Mouse (Mus musculus): ENCODE data around the gene Wdr18. TPM values are rescaled to one million over a fixed set of nuclear protein-coding genes. Genes with fewer than 3 reads are reported as not detected.

Gene Wdr18
- polyA plus RNA-seq, 1 experiment from 2014 or later = 97.6 TPM

DNA sequence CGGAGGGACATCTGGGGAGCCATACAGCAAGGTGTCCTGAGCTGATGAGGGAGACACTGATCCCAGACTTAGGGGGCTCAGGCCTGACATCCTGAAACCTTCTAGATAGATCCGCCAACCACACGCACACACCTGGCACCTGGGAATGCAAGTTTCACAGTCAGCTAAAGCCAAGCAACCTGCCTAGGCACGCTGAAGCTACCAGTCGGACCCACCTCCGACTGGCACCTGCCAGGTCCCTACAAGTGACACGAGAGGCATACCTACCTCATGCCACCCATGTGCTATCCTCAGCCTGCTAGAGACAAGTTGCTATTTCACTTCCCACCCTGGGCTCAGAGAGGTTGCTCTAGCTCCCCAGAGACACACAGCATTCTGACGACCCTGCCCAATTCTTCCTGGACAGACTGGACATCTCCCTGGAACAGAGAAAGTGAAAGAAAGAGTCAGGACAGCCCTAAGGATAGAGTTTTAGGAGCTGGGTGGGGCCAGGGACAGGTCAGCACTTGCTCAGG, 29.4 kb downstream of the Wdr18 start:
- Histone ChIP-seq H3K27me3 (ENCODE audit: control insufficient read depth, insufficient read depth, low read length) (no peaks in the 10 kb centered on the region), H3K36me3 (ENCODE audit: control insufficient read depth, insufficient read depth, low read length) (peaks cover 33% of the 10 kb centered on the region), H3K4me3 (ENCODE audit: low read depth, low read length) (peak overlapping the region; percentile 77), H3K4me2 (peak overlapping the region; percentile 81), H3K9ac (ENCODE audit: low read depth, low read length) (peak overlapping the region; percentile 96), H3K9me3 (replicated peaks; ENCODE audit: control insufficient read depth, low read length) (no peaks in the 10 kb centered on the region), H3K27ac (ENCODE audit: low read depth, low read length) (peak overlapping the region; percentile 96), H3K4me1 (ENCODE audit: control insufficient read depth, insufficient read depth, low read length) (peaks cover 34% of the 10 kb centered on the region)
- ATAC-seq (replicated peaks; ENCODE audit: insufficient number of reproducible peaks, low FRiP score, low TSS enrichment) = no peak
- WGBS (ENCODE audit: insufficient replicate concordance) = 27% methylated on average over 8 of the region's 8 CpGs

DNA sequence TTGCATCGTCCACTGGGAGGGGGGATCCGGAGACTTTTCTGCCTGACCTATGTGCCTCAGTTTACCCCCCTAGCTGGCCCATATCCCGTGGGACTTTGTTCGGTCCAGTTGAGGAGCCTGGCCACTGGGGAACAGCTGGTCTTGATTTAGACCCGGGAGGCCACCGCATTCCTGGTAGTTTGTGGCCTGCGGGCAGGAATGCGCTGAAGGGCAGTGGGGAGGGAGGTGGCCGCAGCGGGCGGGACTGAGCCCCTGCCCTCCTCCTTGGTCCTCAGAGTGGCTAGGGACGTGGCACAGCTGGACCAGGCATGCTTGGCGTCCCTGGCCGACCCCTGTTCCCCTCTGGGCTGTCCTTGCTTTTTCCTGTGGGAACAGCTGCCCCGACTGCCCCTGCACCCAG, 29.9 kb downstream of the Wdr18 start:
- Histone ChIP-seq H3K4me1 (ENCODE audit: control insufficient read depth, insufficient read depth, low read length) (peaks cover 34% of the 10 kb centered on the region), H3K36me3 (ENCODE audit: control insufficient read depth, insufficient read depth, low read length) (peaks cover 39% of the 10 kb centered on the region), H3K4me2 (peak overlapping the region; percentile 81), H3K27ac (ENCODE audit: low read depth, low read length) (peak overlapping the region; percentile 96), H3K4me3 (ENCODE audit: low read depth, low read length) (peak overlapping the region; percentile 77), H3K27me3 (ENCODE audit: control insufficient read depth, insufficient read depth, low read length) (no peaks in the 10 kb centered on the region), H3K9ac (ENCODE audit: low read depth, low read length) (peak overlapping the region; percentile 96), H3K9me3 (replicated peaks; ENCODE audit: control insufficient read depth, low read length) (no peaks in the 10 kb centered on the region)
- ATAC-seq (replicated peaks; ENCODE audit: insufficient number of reproducible peaks, low FRiP score, low TSS enrichment) = no peak
- 13% methylated on average over 15 of the region's 15 CpGs for WGBS (ENCODE audit: insufficient replicate concordance)

DNA sequence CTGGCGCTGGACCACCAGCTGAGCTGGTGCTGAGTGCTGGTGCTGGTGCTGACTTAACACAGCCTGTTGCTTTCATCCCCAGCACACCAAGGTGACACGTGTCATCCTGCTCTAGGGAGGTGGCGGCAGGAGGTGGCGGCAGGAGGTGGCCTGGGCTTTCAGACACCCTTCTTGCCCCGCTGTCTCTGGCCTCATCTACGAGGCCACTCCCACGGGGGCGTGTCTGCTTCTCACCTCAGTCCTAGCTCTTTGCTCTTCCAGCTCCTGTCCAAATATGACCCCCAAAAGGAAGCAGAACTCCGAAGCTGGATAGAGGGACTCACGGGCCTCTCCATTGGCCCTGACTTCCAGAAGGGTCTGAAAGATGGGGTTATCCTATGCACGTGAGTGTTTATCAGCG, 31.1 kb downstream of the Wdr18 start:
- Histone ChIP-seq H3K9ac (ENCODE audit: low read depth, low read length) (no peak overlapping the region), H3K27me3 (ENCODE audit: control insufficient read depth, insufficient read depth, low read length) (no peaks in the 10 kb centered on the region), H3K4me2 (peak overlapping the region; percentile 81), H3K4me1 (ENCODE audit: control insufficient read depth, insufficient read depth, low read length) (peaks cover 31% of the 10 kb centered on the region), H3K4me3 (ENCODE audit: low read depth, low read length) (peak overlapping the region; percentile 20), H3K27ac (ENCODE audit: low read depth, low read length) (no peak overlapping the region), H3K9me3 (replicated peaks; ENCODE audit: control insufficient read depth, low read length) (no peaks in the 10 kb centered on the region), H3K36me3 (ENCODE audit: control insufficient read depth, insufficient read depth, low read length) (peaks cover 41% of the 10 kb centered on the region)
- 64% methylated on average over 12 of the region's 12 CpGs for WGBS (ENCODE audit: insufficient replicate concordance)
- ATAC-seq (replicated peaks; ENCODE audit: insufficient number of reproducible peaks, low FRiP score, low TSS enrichment) = no peak

DNA sequence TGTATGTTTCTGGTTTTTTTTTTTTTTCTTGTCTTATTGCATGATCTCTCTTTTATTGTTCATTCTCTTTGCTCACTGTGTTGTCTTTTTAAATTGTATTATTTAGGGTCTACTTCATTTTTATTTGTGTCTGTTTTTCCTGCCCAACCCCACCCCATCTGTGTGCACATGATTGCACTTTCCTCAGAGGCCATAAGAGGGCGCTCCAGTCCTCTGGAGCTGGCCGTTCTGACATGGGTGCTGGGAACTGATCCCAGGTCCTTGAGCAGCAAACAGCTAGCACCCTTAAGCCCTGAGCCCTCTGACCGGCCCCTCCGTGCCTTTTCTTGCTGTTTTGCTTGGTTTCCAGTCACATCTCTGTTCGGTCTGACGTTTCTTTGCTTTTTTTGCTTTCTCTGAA, 31.6 kb downstream of the Wdr18 start:
- Histone ChIP-seq H3K4me1 (ENCODE audit: control insufficient read depth, insufficient read depth, low read length) (peaks cover 26% of the 10 kb centered on the region), H3K27ac (ENCODE audit: low read depth, low read length) (no peak overlapping the region), H3K27me3 (ENCODE audit: control insufficient read depth, insufficient read depth, low read length) (no peaks in the 10 kb centered on the region), H3K4me3 (ENCODE audit: low read depth, low read length) (no peak overlapping the region), H3K4me2 (no peak overlapping the region), H3K9ac (ENCODE audit: low read depth, low read length) (no peak overlapping the region), H3K9me3 (replicated peaks; ENCODE audit: control insufficient read depth, low read length) (no peaks in the 10 kb centered on the region), H3K36me3 (ENCODE audit: control insufficient read depth, insufficient read depth, low read length) (peaks cover 41% of the 10 kb centered on the region)
- 86% methylated on average over 6 of the region's 6 CpGs for WGBS (ENCODE audit: insufficient replicate concordance)
- no peak for ATAC-seq (replicated peaks; ENCODE audit: insufficient number of reproducible peaks, low FRiP score, low TSS enrichment)

DNA sequence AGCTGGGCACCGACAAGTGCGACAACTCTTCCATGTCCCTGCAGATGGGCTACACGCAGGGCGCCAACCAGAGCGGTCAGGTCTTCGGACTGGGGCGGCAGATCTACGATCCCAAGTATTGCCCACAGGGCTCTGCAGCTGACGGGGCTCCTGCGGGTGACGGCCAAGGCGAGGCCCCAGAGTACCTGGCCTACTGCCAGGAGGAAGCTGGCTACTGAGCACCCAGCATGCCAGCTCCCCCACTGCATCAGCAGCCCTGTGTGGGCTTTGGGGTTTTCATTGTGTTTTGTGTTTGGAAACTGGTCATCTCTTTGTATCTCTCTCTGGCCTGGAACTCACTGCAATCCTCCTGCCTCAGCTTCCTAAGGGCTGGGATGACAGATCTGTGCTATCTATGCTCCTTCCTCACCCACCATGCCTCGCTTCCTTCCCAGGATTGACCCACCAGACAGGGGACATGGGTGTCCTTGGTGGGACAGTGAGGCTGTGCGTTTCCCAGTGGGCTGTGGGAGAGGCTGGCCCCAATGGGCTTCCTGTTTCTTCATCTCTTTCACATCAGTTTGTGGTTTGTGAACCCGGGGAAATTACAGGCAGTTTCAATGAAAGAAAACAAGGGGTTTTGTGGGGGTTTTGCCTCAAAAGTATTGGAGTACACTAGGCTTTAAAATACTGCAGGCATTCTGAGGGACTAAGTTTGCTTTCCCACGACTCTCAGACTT, 34.6 kb downstream of the Wdr18 start:
- Histone ChIP-seq H3K9ac (ENCODE audit: low read depth, low read length) (no peak overlapping the region), H3K9me3 (replicated peaks; ENCODE audit: control insufficient read depth, low read length) (no peaks in the 10 kb centered on the region), H3K4me1 (ENCODE audit: control insufficient read depth, insufficient read depth, low read length) (peaks cover 14% of the 10 kb centered on the region), H3K36me3 (ENCODE audit: control insufficient read depth, insufficient read depth, low read length) (peaks cover 41% of the 10 kb centered on the region), H3K4me2 (no peak overlapping the region), H3K27me3 (ENCODE audit: control insufficient read depth, insufficient read depth, low read length) (0 out of 2 replicates have a peak, but pooled peaks cover 4% of the 10 kb centered on the region), H3K27ac (ENCODE audit: low read depth, low read length) (peak overlapping the region; percentile 24; the same call in 1 of the 2 replicates), H3K4me3 (ENCODE audit: low read depth, low read length) (no peak overlapping the region)
- 88% methylated on average over 16 of the region's 16 CpGs for WGBS (ENCODE audit: insufficient replicate concordance)
- ATAC-seq (replicated peaks; ENCODE audit: insufficient number of reproducible peaks, low FRiP score, low TSS enrichment) = no peak

DNA sequence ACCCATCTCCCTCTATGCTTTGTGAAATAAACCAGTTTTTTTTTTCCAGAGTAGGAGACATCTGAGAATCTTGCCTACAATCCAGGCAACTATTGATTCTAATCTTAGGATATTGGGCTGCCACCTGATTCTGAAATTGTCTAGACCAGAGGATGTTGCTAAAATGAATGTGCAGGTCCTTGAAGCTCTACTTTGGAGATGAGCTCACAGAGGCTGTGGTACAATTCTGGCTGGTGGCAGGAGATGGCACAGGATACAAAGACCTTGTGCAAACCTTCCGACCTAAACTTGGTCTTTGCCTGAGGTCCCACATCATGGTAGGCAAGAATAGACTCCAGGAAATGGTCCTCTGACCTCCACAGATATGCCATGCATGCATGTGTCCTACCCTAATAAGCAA, 35.7 kb downstream of the Wdr18 start:
- Histone ChIP-seq H3K36me3 (ENCODE audit: control insufficient read depth, insufficient read depth, low read length) (peaks cover 41% of the 10 kb centered on the region), H3K4me3 (ENCODE audit: low read depth, low read length) (no peak overlapping the region), H3K9ac (ENCODE audit: low read depth, low read length) (no peak overlapping the region), H3K27ac (ENCODE audit: low read depth, low read length) (peak overlapping the region; percentile 29; the same call in 1 of the 2 replicates), H3K9me3 (replicated peaks; ENCODE audit: control insufficient read depth, low read length) (no peaks in the 10 kb centered on the region), H3K4me1 (ENCODE audit: control insufficient read depth, insufficient read depth, low read length) (peaks cover 10% of the 10 kb centered on the region), H3K4me2 (no peak overlapping the region), H3K27me3 (ENCODE audit: control insufficient read depth, insufficient read depth, low read length) (0 out of 2 replicates have a peak, but pooled peaks cover 4% of the 10 kb centered on the region)
- WGBS (ENCODE audit: insufficient replicate concordance) = 74% methylated on average over 1 of the region's 1 CpGs
- no peak for ATAC-seq (replicated peaks; ENCODE audit: insufficient number of reproducible peaks, low FRiP score, low TSS enrichment)

DNA sequence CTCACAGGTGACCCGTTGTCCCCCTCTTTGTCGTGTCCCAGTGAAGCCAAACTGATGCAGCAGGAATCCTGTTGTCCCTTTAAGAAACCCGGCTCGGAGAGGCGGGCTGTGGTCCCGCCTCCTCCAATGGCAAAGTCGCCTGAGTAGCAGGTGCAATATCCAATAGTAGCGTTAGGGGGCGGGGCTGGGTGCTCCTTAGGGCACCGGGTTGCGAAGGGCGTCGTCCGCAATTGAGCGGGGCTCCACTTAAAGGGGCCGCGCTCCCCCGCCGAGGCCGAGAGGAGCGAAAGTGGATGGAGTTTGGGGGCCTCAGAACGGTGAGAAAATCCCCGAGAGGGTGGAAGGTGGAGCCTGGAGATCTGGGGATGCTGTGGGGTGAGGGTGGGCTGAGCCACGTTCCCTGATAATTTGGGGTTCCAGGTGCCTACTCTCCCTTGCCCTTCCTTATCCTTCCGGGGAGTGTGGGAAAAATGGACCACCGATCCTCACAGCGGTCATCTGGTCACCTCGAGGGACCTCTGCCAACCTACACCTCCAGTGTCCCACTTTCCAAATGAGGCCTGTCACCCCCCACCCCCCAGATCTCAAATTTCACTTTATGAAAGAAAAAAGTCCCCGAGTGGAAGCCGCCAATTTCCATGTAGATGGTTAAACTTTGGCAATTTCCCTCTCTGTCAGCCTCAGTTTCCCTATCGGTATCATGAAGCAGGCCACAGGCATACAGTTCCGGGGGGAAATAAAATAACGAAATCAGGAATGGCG, 36.5 kb downstream of the Wdr18 start, which contains the start of gene Abca7:
Gene Abca7, plus strand, starts transcription at position 223 of the 762 bp plus-strand sequence.
- Histone ChIP-seq H3K4me3 (ENCODE audit: low read depth, low read length) (peak within 1 kb of the TSS; percentile 56), H3K27me3 (ENCODE audit: control insufficient read depth, insufficient read depth, low read length) (peaks cover 8% of the 10 kb centered on the region), H3K4me2 (peak within 1 kb of the TSS; percentile 65), H3K4me1 (ENCODE audit: control insufficient read depth, insufficient read depth, low read length) (peaks cover 10% of the 10 kb centered on the region), H3K27ac (ENCODE audit: low read depth, low read length) (peak within 1 kb of the TSS; percentile 69), H3K36me3 (ENCODE audit: control insufficient read depth, insufficient read depth, low read length) (peaks cover 34% of the 10 kb centered on the region), H3K9me3 (replicated peaks; ENCODE audit: control insufficient read depth, low read length) (no peaks in the 10 kb centered on the region), H3K9ac (ENCODE audit: low read depth, low read length) (peak within 1 kb of the TSS; percentile 70)
- peak; percentile 82 for ATAC-seq (replicated peaks; ENCODE audit: insufficient number of reproducible peaks, low FRiP score, low TSS enrichment)
- 2% methylated on average over 34 of the region's 34 CpGs for WGBS (ENCODE audit: insufficient replicate concordance)

DNA sequence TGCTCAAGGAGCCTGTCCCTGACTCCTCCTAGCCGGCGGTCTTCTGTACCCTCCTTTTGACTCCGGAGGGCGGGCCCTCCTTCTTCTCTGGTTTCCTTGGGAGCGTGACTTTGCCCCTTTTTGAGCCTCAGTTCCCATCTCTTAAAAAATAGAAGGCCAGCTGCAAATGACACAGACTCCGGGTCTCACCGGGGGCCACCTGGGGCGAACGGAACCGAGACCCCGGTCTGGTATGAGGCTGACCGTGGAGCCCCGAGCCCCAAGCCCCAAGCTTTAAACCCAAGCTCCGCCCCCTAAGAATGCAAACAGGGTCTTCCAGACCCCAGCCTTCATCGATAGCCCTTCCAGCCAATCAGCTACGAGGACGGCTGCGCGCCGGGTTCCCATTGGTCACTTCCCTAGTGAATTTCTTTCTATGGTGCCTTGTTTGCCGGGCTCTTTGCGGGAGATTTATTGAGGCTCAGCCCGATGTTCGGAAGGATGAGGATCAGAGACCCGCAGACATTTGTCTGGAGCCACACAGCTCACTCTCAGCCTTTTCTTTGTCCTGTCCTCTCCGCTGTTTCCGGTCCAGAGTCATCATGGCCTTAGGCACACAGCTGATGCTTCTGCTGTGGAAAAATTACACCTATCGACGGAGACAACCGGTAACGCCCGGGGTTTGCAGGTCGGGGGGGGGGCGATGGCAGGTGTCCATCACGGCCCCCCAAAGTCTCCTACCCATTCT, 37.2 kb downstream of the Wdr18 start:
- Histone ChIP-seq H3K4me3 (ENCODE audit: low read depth, low read length) (peak overlapping the region; percentile 56), H3K27me3 (ENCODE audit: control insufficient read depth, insufficient read depth, low read length) (peaks cover 14% of the 10 kb centered on the region), H3K27ac (ENCODE audit: low read depth, low read length) (peak overlapping the region; percentile 69; the same call in 1 of the 2 replicates), H3K9ac (ENCODE audit: low read depth, low read length) (peak overlapping the region; percentile 70), H3K4me1 (ENCODE audit: control insufficient read depth, insufficient read depth, low read length) (peaks cover 10% of the 10 kb centered on the region), H3K36me3 (ENCODE audit: control insufficient read depth, insufficient read depth, low read length) (peaks cover 27% of the 10 kb centered on the region), H3K4me2 (peak overlapping the region; percentile 65), H3K9me3 (replicated peaks; ENCODE audit: control insufficient read depth, low read length) (no peaks in the 10 kb centered on the region)
- WGBS (ENCODE audit: insufficient replicate concordance) = under 1% methylated on average over 35 of the region's 35 CpGs
- ATAC-seq (replicated peaks; ENCODE audit: insufficient number of reproducible peaks, low FRiP score, low TSS enrichment) = no peak; the same call in 1 of the 2 replicates
